Mouse (Mus musculus) kidney, postnatal 25 days (tissue): Measurements from ENCODE around the gene Mum1.

Experiments
- DNase-seq, 2 experiments: peaks; one replicate each; pipeline ENCODE4 v3.0.0; 2021; ENCODE audit warnings: mixed read lengths in 2 of 2

The Mum1 gene

GRCm38 (mm10) chr10:80252493-80253274 lies 26.4 kb downstream of the Mum1 start:
- no peak for DNase-seq

GRCm38 (mm10) chr10:80253551-80253950 lies 27.3 kb downstream of the Mum1 start:
- no peak for DNase-seq

- DNase-seq: peak in 1 of 2 experiments; percentile 41
Measured at GRCm38 (mm10) chr10:80254331-80255297, 28.4 kb downstream of the Mum1 start.

DNA sequence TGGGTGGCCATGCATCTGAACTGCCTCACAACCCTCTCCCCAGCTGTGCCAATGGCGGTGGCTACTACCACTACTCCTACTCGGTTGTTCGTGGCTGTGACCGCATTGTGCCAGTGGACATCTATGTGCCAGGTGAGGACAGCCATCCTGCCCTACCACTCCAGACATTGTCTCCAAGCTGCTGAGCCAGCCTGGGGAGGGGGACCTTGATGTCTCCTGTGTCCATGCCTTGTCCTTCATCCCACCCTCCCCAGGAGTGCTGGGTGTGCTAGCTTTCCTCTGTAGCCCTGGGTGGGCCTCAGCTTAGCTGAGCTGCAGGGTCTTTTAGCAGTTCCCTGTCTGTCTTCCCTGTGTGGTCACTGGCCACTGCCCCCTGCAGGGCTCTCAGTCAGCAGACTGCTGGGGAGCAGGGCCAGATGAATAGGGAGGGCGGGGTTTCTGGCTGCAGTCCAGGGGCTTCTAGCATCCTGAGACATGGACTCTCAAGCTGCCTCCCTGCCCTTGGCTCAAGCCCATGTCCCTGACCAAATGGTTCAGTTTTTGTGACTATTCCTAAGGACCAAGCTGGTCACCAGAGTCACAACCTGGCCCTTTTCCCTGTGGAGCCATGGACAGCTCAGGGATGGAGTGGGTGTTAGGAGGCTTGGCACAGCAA lies 29.8 kb downstream of the Mum1 start:
- DNase-seq: peak; percentile 70 to 79

GRCm38 (mm10) chr10:80257936-80258335 lies 31.7 kb downstream of the Mum1 start:
- DNase-seq: peak in 1 of 2 experiments; percentile 55

GRCm38 (mm10) chr10:80258752-80259462 lies 32.7 kb downstream of the Mum1 start:
- DNase-seq: no peak

- peak in 1 of 2 experiments; percentile 49 for DNase-seq
Measured at GRCm38 (mm10) chr10:80259463-80259805, 33.2 kb downstream of the Mum1 start.

DNA sequence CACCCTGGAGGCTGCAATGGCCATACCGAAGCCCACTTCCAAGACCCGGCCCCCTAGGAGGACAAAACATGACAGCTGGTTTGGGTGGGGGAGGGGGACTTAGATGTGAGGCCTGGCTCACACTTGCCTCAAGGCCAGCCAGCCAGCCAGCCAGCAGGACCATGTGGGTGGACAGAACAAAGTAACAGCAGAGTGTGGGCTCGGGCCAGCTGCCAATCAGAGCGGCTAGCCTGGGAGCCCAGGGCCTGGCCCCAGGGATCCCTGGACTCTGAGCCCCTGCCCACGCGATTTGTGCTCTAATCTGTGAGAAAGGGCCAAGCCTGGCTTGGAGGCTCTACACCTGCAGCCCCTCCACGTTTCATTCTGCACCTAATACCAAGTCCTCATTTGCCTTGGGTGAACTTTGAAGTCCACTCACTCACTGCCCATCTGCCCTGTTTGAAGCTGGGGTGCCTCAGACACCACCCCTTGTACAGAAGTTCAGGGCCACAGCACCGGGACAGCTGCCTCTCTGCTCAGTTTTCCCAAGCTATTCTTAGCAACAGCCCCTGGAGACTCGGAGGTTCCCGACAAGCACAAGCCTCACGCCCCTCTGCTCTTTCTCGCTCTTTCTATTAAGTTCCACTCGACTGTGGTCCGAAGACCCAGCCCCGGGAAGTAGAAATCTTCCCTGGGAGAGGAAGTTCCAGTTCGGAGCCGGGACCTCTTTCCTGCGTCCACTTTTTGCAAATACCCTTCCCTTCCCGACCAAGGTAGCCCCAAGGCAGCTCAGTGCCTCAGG lies 33.8 kb downstream of the Mum1 start:
- DNase-seq: peak; percentile 83 to 94

DNA sequence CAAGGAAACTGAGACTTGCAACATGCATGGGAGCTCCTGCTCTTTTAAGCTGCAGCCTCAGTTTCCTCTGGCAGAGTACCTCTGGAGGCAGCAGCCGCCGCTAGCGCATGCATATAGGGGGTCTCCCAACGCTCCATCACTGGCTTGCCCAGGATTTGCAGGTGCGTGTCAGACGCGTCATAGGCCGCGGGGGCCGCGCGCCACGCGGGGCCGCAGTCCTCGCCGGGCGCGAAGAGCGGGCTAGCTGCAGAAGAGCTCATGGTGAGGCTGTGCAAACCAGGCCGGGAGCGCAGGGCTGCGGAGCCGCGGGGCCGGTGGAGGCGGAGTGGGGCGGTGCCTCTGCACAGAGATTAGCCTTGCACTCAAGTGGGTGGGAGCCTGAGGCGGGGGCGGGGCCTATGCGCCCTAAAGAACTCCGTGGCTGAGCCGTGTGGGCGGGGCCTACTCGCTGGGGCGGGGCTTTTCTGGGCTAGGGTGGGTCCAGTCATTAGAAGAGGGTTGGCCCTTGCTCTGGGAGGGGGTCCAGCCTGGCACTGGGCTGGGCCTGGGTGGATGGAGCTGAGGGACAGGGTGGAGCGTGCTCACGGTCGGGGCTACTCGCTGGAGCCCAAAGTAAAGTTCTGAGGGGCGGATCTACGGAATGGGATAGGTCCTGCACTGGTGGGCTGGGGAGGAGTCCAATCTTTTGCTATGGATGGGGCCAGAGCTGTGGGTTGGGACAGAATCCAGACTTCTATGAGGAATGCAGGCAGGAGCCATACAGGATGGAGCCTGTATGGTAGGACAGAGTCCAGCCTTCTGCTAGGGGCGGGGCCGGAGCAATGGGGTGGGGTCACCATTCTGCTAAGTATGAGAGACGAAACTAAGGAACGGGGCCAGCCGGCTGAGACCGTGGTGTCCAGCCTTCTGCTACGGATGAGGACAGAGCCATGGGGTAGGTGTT lies 34.7 kb downstream of the Mum1 start, which contains the start of the genes Gamt and Dazap1:
TSS of gene Gamt (minus strand) at position 371 of the 943 bp plus-strand sequence.
TSS of gene Dazap1 (plus strand) at position 845 of the 943 bp plus-strand sequence.
- peak; percentile 98 to 99 for DNase-seq

GRCm38 (mm10) chr10:80261585-80261968 lies 35.3 kb downstream of the Mum1 start:
- DNase-seq: peak; percentile 99 to 100

DNA sequence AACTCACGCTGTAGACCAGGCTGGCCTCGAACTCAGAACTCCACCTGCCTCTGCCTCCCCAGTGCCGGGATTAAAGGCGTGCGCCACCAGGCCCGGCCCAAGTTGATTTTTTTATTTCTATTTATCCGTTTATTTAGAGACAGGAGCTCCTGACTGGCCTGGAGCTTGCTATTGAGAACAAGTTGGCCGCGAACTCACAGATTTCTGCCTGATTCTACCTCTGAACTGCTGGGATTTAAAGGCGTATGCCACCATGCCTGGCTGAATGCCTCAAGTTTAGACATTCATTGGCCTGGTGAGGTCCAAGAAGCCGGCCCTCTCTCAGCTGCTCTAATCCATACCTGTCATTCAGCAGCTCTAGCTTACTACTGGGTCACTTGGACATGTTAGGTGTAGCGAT lies 35.9 kb downstream of the Mum1 start:
- DNase-seq: no peak

DNA sequence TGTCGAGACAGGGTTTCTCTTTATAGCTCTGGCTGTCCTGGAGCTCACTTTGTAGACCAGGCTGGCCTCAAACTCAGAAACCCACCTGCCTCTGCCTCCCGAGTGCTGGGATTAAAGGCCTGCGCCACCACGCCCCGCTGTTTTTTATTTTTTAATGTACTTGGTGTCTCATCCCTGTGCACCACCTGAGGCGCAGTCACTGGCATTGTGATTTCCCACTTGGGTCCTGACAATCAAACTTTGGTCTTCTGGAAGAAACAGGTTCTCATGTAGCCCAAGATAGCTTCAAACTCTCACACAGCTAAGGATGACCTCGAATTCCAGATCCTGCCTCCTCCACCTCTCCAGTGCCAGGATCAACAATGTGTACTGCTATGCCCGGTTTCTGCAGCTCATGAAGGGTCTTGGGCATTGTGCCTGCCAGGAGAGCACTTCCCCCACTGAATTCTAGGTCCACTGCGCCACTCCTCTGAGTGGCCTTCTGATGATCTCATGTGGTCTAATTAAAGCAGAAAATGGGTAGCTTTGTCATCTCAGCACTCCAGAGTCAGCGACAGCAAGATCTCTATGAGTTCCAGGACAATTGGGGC lies 36.6 kb downstream of the Mum1 start:
- peak in 1 of 2 experiments; percentile 37 for DNase-seq

- peak; percentile 99 to 100 for DNase-seq
Measured at GRCm38 (mm10) chr10:80264341-80265148, 38.3 kb downstream of the Mum1 start.

DNA sequence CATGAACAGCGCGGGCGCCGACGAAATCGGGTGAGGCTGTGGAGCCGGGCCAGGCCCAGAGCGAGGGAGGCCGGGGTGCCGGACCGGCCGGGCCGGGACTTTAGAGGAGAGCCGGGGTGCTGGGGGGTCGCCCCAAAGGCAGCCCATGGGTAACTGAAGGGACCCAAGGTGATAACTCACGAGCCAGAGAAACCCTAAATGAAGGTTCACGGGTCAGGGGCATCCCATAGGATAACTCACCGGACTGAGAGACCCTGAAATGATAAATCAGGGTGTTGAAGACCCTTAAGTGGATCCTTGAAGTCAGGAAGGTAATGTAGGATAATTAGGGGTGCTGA lies 38.9 kb downstream of the Mum1 start:
- DNase-seq: no peak

- peak in 1 of 2 experiments; percentile 43 for DNase-seq
Measured at GRCm38 (mm10) chr10:80270099-80270498, 43.9 kb downstream of the Mum1 start.

DNA sequence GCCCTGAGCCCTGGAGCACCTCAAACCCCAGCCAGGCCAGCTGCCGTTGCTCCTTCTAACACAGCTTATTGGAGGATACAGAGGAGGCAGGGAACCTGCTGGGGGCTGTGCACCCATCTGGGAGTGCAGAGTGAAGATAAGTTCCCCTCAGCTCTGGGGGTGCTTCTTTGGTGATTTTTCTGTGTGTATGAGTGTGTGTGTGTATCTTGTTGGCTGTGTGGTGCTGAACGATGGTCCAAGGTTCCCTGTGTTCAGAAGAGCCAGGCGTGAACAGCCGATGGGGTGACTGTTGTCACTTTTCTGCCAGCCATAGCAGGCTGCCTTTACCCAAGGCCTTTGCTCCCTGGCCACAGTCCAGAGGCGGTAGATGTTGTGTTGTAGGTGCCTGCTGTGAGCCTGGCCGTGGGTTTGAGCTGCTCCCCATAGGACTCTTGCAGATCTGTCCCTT lies 44.5 kb downstream of the Mum1 start:
- peak; percentile 77 to 87 for DNase-seq

DNA sequence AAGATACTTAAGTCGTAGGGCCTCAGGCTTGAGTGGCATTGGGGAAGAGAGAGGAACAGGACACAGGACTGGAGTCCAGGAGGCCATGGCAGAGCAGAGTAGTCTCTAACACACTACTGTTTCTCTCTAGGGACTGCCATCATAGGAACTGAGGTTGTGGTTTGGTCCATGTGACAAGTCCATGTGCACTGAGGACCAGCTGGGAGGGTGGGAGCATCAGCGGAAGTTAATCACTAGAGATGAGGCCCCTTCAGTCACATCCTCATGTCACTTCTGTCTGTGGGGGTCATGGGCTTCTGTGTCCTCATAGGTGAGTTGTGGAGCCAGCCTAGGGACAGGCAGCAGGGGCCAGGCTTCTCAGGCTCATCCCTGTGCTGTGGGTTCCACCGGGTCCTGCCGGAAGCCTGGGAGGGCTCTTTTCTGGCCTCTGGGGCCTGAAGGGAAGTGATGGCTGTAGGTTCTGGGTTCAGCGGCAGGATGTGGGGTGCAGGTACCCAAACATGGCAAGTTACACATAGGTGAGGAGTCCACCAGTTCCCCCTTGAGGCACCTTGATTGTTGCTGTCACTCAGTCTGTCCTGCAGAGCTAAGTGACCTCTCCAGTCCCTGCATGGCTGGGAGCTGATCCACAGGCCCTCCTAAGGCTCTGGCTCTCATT lies 45.1 kb downstream of the Mum1 start:
- peak in 1 of 2 experiments; percentile 33 for DNase-seq

- peak in 1 of 2 experiments; percentile 43 for DNase-seq
Measured at GRCm38 (mm10) chr10:80271870-80272585, 45.8 kb downstream of the Mum1 start.
